Mouse (Mus musculus): Measurements from ENCODE around the gene Gm49450. TPM values are rescaled to one million over a fixed set of nuclear protein-coding genes. Genes with fewer than 3 reads are reported as not detected.

Gm49450 gene
- polyA plus RNA-seq (2012; rRNA removed): 0.35 and 0.55 TPM in 2 replicates

DNA sequence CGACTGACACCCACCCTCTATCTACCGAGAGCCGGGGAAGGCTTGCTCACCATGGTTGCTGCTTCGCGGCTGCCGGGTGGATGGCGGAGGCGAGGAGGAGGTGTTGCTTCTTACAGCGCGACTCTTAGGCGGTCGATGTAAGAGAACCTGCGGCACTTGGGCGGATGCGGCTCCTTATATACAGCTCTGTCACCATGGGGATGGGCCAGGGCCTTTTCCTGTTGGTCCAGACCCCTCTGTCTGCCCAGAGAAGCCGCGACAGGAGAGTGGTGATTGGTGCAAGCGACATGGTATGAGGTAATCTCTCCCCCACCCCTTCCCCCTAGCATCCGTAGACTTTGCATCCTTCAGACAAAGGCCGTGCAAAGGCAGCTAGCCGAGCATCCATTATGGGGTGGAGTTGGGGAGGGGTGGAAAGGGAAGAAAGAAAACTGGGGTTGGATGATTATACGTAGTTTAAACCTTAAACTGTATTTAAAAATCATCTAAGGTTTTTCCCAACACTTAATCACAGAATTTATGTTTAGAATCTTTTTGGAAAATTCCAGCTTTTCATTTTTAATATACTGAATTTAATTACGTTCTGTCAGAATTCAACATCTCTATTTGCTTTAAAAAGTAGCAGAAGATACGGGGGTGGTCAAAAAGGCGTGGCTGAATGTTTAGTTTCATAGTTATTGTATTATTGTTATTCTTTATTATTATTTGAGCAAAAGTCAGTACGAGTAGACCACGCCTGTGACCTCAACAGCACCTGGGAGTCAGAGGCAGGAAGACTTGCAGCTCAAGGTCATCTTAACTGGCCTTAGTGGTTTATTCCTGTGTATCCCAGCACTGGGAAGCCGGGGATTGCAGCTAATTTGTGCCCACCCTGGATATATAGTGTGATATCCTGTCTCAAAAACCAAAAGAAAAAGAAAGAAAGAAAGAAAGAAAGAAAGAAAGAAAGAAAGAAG lies at the start of gene Gm49450, which contains the start of gene Tuba1a:
Gm49450 (minus strand) TSS at position 151 of the 956 bp plus-strand sequence.
Tuba1a (minus strand) TSS at position 303 of the 956 bp plus-strand sequence.
- TF ChIP-seq POLR2A (IDR thresholded peaks at IDR 0.05; ENCODE audit: extremely low read depth, insufficient read depth, low read length): peak; percentile 99
- TF ChIP-seq CTCF (IDR thresholded peaks at IDR 0.05; ENCODE audit: extremely low read depth, insufficient read depth, low read length): no peak
- peaks cover 2% of the 10 kb centered on the region; the same call in 1 of the 2 replicates for H3K4me1 ChIP-seq (ENCODE audit: control insufficient read depth, insufficient read depth, low read length)
- H3K27ac ChIP-seq (ENCODE audit: insufficient read depth, low read length): peak within 1 kb of the TSS; percentile 97
- peak within 1 kb of the TSS; percentile 66 for H3K4me3 ChIP-seq (ENCODE audit: insufficient read depth, low read length)

DNA sequence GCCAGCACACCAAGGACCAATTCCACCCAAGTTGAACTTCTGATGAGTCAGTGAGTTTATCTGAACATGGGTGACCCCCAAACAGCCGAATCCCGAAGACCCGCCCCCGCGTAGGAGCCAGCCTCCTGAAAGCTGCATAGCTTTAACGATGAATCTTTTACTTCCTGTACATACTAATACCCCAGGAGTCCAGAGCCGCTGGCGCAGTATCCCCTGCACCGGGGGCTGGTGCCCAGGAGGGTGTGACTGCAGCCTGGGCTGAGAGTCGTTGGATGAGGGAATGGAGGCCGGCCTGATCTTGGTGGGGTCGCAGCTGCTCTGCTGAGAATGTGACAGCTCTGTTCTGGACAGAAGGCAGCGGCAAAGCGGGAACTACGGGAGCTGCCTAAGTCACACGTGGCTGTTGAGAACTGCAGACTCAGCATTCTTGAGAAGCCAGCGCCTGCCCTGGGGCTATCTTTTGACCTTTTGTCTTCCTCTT lies 48.1 kb upstream of the Gm49450 start:
- no peak overlapping the region for H3K4me3 ChIP-seq (ENCODE audit: insufficient read depth, low read length)
- H3K27ac ChIP-seq (ENCODE audit: insufficient read depth, low read length): no peak overlapping the region
- 0 out of 2 replicates have a peak, but pooled peaks cover 2% of the 10 kb centered on the region for H3K4me1 ChIP-seq (ENCODE audit: control insufficient read depth, insufficient read depth, low read length)
- TF ChIP-seq POLR2A (IDR thresholded peaks at IDR 0.05; ENCODE audit: extremely low read depth, insufficient read depth, low read length) (no peak), CTCF (IDR thresholded peaks at IDR 0.05; ENCODE audit: extremely low read depth, insufficient read depth, low read length) (0 out of 2 replicates have a peak, but pooled peaks have one; percentile 7)

- 0 out of 2 replicates have a peak, but pooled peaks cover 2% of the 10 kb centered on the region for H3K4me1 ChIP-seq (ENCODE audit: control insufficient read depth, insufficient read depth, low read length)
- H3K27ac ChIP-seq (ENCODE audit: insufficient read depth, low read length): no peak overlapping the region
- no peak overlapping the region for H3K4me3 ChIP-seq (ENCODE audit: insufficient read depth, low read length)
- TF ChIP-seq CTCF (IDR thresholded peaks at IDR 0.05; ENCODE audit: extremely low read depth, insufficient read depth, low read length) (peak; percentile 31; the same call in 1 of the 2 replicates), POLR2A (IDR thresholded peaks at IDR 0.05; ENCODE audit: extremely low read depth, insufficient read depth, low read length) (no peak)
These were observed 47.4 kb upstream of the Gm49450 start for GRCm38 (mm10) chr15:99000535-99001283.

- no peak for TF ChIP-seq POLR2A (IDR thresholded peaks at IDR 0.05; ENCODE audit: extremely low read depth, insufficient read depth, low read length)
- TF ChIP-seq CTCF (IDR thresholded peaks at IDR 0.05; ENCODE audit: extremely low read depth, insufficient read depth, low read length): no peak
- no peak overlapping the region for H3K27ac ChIP-seq (ENCODE audit: insufficient read depth, low read length)
- H3K4me1 ChIP-seq (ENCODE audit: control insufficient read depth, insufficient read depth, low read length): 0 out of 2 replicates have a peak, but pooled peaks cover 2% of the 10 kb centered on the region
- H3K4me3 ChIP-seq (ENCODE audit: insufficient read depth, low read length): no peak overlapping the region
These were observed 45.4 kb upstream of the Gm49450 start for GRCm38 (mm10) chr15:98998775-98999157.

DNA sequence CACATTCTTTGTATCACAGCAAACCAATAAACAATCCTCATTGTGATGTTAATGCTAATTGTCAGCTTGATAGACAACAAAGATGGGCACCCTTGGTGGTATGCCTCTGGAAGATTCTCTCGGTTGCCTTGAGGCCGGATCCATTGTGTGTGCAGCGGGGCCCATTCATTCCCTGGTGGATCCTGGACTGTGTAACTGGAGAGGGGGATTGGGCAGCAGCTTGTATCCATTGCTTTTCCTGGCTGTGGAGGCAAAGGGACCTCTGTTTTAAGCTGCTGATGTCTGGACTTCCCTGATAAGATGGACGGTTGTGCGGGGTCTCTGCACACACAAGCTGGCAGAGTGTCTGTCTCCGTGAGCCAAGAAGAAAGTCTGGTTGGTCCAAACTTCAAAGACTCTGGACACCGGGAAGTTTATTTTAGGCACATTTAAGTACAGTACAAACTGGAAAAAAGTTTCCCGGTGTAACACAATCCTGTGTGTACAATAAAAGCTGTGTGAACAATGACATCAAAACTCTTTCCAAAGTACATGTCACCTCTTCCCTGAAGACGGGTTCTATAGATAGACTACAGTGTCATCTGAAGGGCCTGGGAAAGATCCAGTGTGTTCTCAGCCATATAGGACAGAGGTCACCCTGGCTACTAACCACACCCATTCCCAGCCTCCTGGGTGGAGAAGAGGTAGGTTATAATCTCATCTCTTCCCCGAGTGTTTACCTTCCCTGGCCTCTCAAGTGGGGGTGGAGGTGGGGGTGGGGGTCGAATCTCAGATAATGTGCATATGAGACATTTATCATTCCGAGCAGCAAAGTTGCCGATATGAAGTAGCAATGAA lies 44.8 kb upstream of the Gm49450 start:
- no peak for TF ChIP-seq CTCF (IDR thresholded peaks at IDR 0.05; ENCODE audit: extremely low read depth, insufficient read depth, low read length)
- no peak for TF ChIP-seq POLR2A (IDR thresholded peaks at IDR 0.05; ENCODE audit: extremely low read depth, insufficient read depth, low read length)
- no peak overlapping the region for H3K4me3 ChIP-seq (ENCODE audit: insufficient read depth, low read length)
- H3K4me1 ChIP-seq (ENCODE audit: control insufficient read depth, insufficient read depth, low read length): 0 out of 2 replicates have a peak, but pooled peaks cover 2% of the 10 kb centered on the region
- H3K27ac ChIP-seq (ENCODE audit: insufficient read depth, low read length): no peak overlapping the region

DNA sequence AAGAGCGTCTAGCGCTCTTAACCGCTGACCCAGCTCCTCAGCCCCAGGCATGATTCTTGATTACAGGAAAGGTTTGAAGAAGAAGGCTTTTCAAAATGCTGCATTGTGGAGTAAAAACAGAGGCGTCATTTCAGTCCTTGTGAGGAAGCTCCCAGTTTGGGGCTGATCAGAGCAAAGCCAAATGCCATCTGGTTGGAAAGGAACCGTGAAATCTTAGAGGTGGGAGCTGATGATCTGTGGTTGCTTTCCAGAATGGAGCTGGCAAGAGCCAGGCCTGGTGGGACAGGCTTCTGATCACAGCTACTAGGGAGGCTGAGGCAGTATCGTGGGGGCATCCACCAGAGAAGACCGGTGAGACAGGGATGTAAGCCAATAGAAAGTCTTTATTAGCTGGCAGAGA lies 43.5 kb upstream of the Gm49450 start:
- no peak for TF ChIP-seq POLR2A (IDR thresholded peaks at IDR 0.05; ENCODE audit: extremely low read depth, insufficient read depth, low read length)
- no peak for TF ChIP-seq CTCF (IDR thresholded peaks at IDR 0.05; ENCODE audit: extremely low read depth, insufficient read depth, low read length)

DNA sequence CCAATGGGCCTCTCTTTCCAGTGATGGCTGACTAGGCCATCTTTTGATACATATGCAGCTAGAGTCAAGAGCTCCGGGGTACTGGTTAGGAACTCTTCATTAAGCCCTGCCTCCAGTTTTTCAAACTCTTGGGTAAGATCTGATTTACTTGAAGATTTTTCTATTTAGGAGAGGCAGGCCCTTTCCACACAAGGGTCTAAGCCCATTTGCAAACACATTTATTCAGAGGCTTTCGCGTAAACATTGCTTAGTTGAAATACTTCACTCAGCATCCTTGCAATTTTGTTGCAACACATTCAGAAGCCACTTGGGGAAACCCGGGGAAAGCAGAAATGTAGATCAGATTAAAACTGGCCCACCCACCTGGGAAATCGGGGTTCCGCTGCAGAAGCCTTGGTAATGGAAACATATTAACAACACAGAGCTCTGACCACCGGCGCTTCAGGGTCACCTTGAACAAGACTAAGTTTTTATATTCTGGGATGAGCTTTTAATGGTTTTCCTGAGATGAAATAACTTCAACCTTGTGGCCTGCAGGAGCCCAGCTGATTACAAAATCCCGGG lies 41.7 kb upstream of the Gm49450 start:
- H3K4me3 ChIP-seq (ENCODE audit: insufficient read depth, low read length): no peak overlapping the region
- H3K27ac ChIP-seq (ENCODE audit: insufficient read depth, low read length): no peak overlapping the region
- peaks cover 3% of the 10 kb centered on the region; the same call in 1 of the 2 replicates for H3K4me1 ChIP-seq (ENCODE audit: control insufficient read depth, insufficient read depth, low read length)
- TF ChIP-seq CTCF (IDR thresholded peaks at IDR 0.05; ENCODE audit: extremely low read depth, insufficient read depth, low read length): no peak
- no peak for TF ChIP-seq POLR2A (IDR thresholded peaks at IDR 0.05; ENCODE audit: extremely low read depth, insufficient read depth, low read length)

More for the DNA sequence above, 43.5 kb upstream of the Gm49450 start:
- no peak overlapping the region for H3K27ac ChIP-seq (ENCODE audit: insufficient read depth, low read length)
- peaks cover 4% of the 10 kb centered on the region; the same call in 1 of the 2 replicates for H3K4me1 ChIP-seq (ENCODE audit: control insufficient read depth, insufficient read depth, low read length)
- H3K4me3 ChIP-seq (ENCODE audit: insufficient read depth, low read length): no peak overlapping the region

DNA sequence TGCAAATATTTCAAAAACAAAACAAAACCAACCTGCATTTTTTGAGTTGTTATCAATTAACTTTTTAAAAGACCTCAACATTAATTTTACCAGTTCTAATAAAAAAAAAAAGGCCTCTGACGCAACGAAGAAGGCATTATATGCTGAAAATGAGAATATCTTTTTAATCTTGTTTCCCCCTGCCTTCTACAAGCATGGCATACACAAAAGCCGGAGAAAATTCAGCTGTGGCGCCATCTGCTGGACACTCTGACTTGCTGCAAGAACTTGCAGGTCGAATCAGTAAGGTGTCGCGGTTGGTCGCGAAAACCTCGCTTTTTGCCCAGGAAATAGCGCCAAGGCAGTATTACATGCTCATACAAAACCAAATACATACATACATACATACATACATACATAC lies 40.5 kb upstream of the Gm49450 start:
- TF ChIP-seq CTCF (IDR thresholded peaks at IDR 0.05; ENCODE audit: extremely low read depth, insufficient read depth, low read length) (peak; percentile 90), POLR2A (IDR thresholded peaks at IDR 0.05; ENCODE audit: extremely low read depth, insufficient read depth, low read length) (no peak)
- no peak overlapping the region for H3K27ac ChIP-seq (ENCODE audit: insufficient read depth, low read length)

More for the DNA sequence above, 40.5 kb upstream of the Gm49450 start:
- Histone ChIP-seq H3K4me1 (ENCODE audit: control insufficient read depth, insufficient read depth, low read length) (peaks cover 3% of the 10 kb centered on the region; the same call in 1 of the 2 replicates), H3K4me3 (ENCODE audit: insufficient read depth, low read length) (peak overlapping the region; percentile 37; the same call in 1 of the 2 replicates)
